Mouse (Mus musculus): ENCODE measurements around the gene Rab4a.

Rab4a gene

GRCm38 (mm10) chr8:123805718-123806373, at the start of gene Rab4a:
Rab4a (plus strand) TSS chr8:123805985.
- DNase-seq (ENCODE audit: low spot score): peak; percentile 92

GRCm38 (mm10) chr8:123756901-123757300, 48.9 kb upstream of the Rab4a start:
- DNase-seq (ENCODE audit: low spot score): no peak

- DNase-seq (ENCODE audit: low spot score): no peak
These were observed 46.9 kb upstream of the Rab4a start for GRCm38 (mm10) chr8:123758935-123759334.

GRCm38 (mm10) chr8:123759933-123760332, 45.9 kb upstream of the Rab4a start:
- DNase-seq (ENCODE audit: low spot score): peak; percentile 95

GRCm38 (mm10) chr8:123760579-123760978, 45.2 kb upstream of the Rab4a start:
- no peak for DNase-seq (ENCODE audit: low spot score)

- peak; percentile 22 for DNase-seq (ENCODE audit: low spot score)
These were observed 44.4 kb upstream of the Rab4a start for GRCm38 (mm10) chr8:123761266-123761882.

GRCm38 (mm10) chr8:123761883-123762270, 43.9 kb upstream of the Rab4a start:
- no peak for DNase-seq (ENCODE audit: low spot score)

GRCm38 (mm10) chr8:123763355-123763754, 42.4 kb upstream of the Rab4a start:
- no peak for DNase-seq (ENCODE audit: low spot score)

GRCm38 (mm10) chr8:123764671-123765070, 41.1 kb upstream of the Rab4a start:
- DNase-seq (ENCODE audit: low spot score): peak; percentile 62

GRCm38 (mm10) chr8:123766516-123766915, 39.3 kb upstream of the Rab4a start:
- DNase-seq (ENCODE audit: low spot score): no peak

- no peak for DNase-seq (ENCODE audit: low spot score)
These were observed 37.9 kb upstream of the Rab4a start for GRCm38 (mm10) chr8:123767874-123768273.

- DNase-seq (ENCODE audit: low spot score): peak; percentile 79
These were observed 37.1 kb upstream of the Rab4a start for GRCm38 (mm10) chr8:123768492-123769356.

- DNase-seq (ENCODE audit: low spot score): no peak
These were observed 32.3 kb upstream of the Rab4a start for GRCm38 (mm10) chr8:123773468-123773867.

GRCm38 (mm10) chr8:123774491-123774890, 31.3 kb upstream of the Rab4a start:
- DNase-seq (ENCODE audit: low spot score): no peak

GRCm38 (mm10) chr8:123777319-123777718, 28.5 kb upstream of the Rab4a start:
- no peak for DNase-seq (ENCODE audit: low spot score)

- DNase-seq (ENCODE audit: low spot score): peak; percentile 12
These were observed 25.3 kb upstream of the Rab4a start for GRCm38 (mm10) chr8:123780471-123780870.

- peak; percentile 23 for DNase-seq (ENCODE audit: low spot score)
These were observed 24.5 kb upstream of the Rab4a start for GRCm38 (mm10) chr8:123781256-123781655.

GRCm38 (mm10) chr8:123783525-123784249, 22.1 kb upstream of the Rab4a start:
- peak; percentile 93 for DNase-seq (ENCODE audit: low spot score)

- DNase-seq (ENCODE audit: low spot score): no peak
These were observed 19.6 kb upstream of the Rab4a start for GRCm38 (mm10) chr8:123786166-123786565.

GRCm38 (mm10) chr8:123786644-123787043, 19.1 kb upstream of the Rab4a start:
- DNase-seq (ENCODE audit: low spot score): no peak

- DNase-seq (ENCODE audit: low spot score): no peak
These were observed 18.4 kb upstream of the Rab4a start for GRCm38 (mm10) chr8:123787254-123787897.
